Mouse (Mus musculus) gastrocnemius, postnatal 25 days (tissue): ENCODE data around the gene Kif23. TPM values are rescaled to one million over a fixed set of nuclear protein-coding genes. Genes with fewer than 3 reads are reported as not detected.

ENCODE experiments used
- DNase-seq: peaks from one replicate; pipeline ENCODE4 v3.0.0; 2022
- long read RNA-seq, 2 experiments: library from polyadenylated mRNA; stranded (forward); transcript quantifications; one replicate each; pipeline ENCODE4 v2.0.0; 2021
- total RNA-seq, 2 experiments: library from RNA; stranded (reverse); gene quantifications; 1 replicate in 1 of 2; 2 replicates in 1 of 2; pipeline ENCODE4 v1.2.3; 2021

Gene Kif23
- 1 to 10 TPM in 1 of 2 experiments, under 1 TPM in 1; 0.51 to 1.5 TPM for total RNA-seq
- long read RNA-seq, experiment 1: 0 reads
- long read RNA-seq, experiment 2: 0 reads

- DNase-seq: peak; percentile 95
These were observed at the start of gene Kif23 for GRCm38 (mm10) chr9:61946623-61947401. Gene Kif23, minus strand, starts transcription at chr9:61946774.

- DNase-seq: no peak
These were observed 44.6 kb upstream of the Kif23 start for GRCm38 (mm10) chr9:61991158-61991557.

GRCm38 (mm10) chr9:61990738-61991137 is 44.2 kb upstream of the Kif23 start:
- DNase-seq: no peak

GRCm38 (mm10) chr9:61986055-61986454 is 39.5 kb upstream of the Kif23 start:
- DNase-seq: no peak

GRCm38 (mm10) chr9:61985183-61985863 is 38.7 kb upstream of the Kif23 start:
- DNase-seq: no peak

GRCm38 (mm10) chr9:61982940-61983620 is 36.5 kb upstream of the Kif23 start:
- no peak for DNase-seq

GRCm38 (mm10) chr9:61981876-61982275 is 35.3 kb upstream of the Kif23 start:
- DNase-seq: no peak

GRCm38 (mm10) chr9:61979983-61980382 is 33.4 kb upstream of the Kif23 start:
- no peak for DNase-seq

GRCm38 (mm10) chr9:61977258-61977945 is 30.8 kb upstream of the Kif23 start:
- DNase-seq: no peak

- no peak for DNase-seq
These were observed 25.5 kb upstream of the Kif23 start for GRCm38 (mm10) chr9:61972031-61972430.

- DNase-seq: no peak
These were observed 24.5 kb upstream of the Kif23 start for GRCm38 (mm10) chr9:61971045-61971444.

- DNase-seq: no peak
These were observed 20.8 kb upstream of the Kif23 start for GRCm38 (mm10) chr9:61967357-61967756.

- DNase-seq: no peak
These were observed 19.4 kb upstream of the Kif23 start for GRCm38 (mm10) chr9:61965987-61966386.

- DNase-seq: peak; percentile 69
These were observed 18.9 kb upstream of the Kif23 start for GRCm38 (mm10) chr9:61965411-61965930.

GRCm38 (mm10) chr9:61963356-61963755 is 16.8 kb upstream of the Kif23 start:
- no peak for DNase-seq

GRCm38 (mm10) chr9:61961181-61961580 is 14.6 kb upstream of the Kif23 start:
- DNase-seq: no peak

- no peak for DNase-seq
These were observed 14.2 kb upstream of the Kif23 start for GRCm38 (mm10) chr9:61960753-61961152.

GRCm38 (mm10) chr9:61959921-61960569 is 13.5 kb upstream of the Kif23 start:
- no peak for DNase-seq

GRCm38 (mm10) chr9:61954707-61955106 is 8.1 kb upstream of the Kif23 start:
- no peak for DNase-seq

- no peak for DNase-seq
These were observed 5.7 kb upstream of the Kif23 start for GRCm38 (mm10) chr9:61952241-61952640.
